Mouse (Mus musculus) mouse trophoblast stem cell (cell line): ENCODE data around the gene Lrrc18.

Experiments used
- in situ Hi-C, 2 experiments: fragments of 300-500 bp; cut with MseI, MboI; formaldehyde crosslinking; loops; 2 replicates in 1 of 2; 3 replicates in 1 of 2; pipeline ENCODE4 v1.15.1; 2025

The Lrrc18 gene

GRCm38 (mm10) chr14:32991082-32991481, at the start of gene Lrrc18:
TSS of gene Lrrc18 (plus strand) at chr14:32991382.
- in situ Hi-C loops, result no loop called here

GRCm38 (mm10) chr14:32947512-32947911, 43.7 kb upstream of the Lrrc18 start:
- in situ Hi-C loops, result no loop called here

- in situ Hi-C loops, result no loop called here
Observed at GRCm38 (mm10) chr14:32950312-32951301, 40.6 kb upstream of the Lrrc18 start.

- in situ Hi-C loops, result no loop called here
Observed at GRCm38 (mm10) chr14:32956486-32956885, 34.7 kb upstream of the Lrrc18 start.

DNA sequence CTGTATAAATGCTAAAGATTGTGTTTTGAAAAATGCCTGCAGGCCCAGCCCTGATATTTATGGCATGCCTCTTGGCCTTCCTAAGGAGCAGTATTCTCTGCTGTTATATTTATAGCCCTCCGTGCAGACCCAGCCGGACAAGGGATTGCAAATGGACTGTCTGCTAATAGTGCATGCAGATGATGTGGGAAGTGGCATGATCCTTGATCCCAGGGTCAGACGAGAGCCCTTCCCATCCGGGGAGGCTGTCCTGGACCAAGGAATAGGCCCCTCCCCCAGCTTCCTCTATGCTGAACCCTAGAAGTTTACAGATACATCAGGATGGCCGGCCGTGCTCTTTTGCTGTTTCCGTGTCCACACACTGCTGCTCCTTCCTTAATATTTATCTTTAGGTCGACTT, 32.5 kb upstream of the Lrrc18 start:
- in situ Hi-C loops, result no loop called here

DNA sequence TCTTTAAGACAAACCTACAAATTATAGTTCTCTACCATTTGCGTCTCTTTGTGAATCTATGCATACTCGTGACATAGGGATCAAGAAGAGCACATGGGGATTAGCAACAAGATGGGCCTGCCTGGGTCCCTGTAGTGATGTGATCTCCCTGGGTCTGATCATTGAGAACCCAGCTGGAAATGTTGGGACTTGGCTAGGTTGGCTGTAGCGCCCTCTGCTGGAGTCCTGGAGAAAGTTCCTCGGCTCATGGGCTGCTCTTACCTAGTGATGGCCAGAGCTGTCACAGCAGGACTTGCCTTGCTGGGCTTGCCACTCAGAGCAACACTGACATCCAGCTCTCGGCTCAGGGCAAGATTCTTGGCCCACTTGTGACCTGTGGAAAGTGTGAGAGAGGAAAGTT, 30.7 kb upstream of the Lrrc18 start:
- in situ Hi-C loops, result no loop called here

- in situ Hi-C loops, result no loop called here
Observed at GRCm38 (mm10) chr14:32964742-32965141, 26.4 kb upstream of the Lrrc18 start.

DNA sequence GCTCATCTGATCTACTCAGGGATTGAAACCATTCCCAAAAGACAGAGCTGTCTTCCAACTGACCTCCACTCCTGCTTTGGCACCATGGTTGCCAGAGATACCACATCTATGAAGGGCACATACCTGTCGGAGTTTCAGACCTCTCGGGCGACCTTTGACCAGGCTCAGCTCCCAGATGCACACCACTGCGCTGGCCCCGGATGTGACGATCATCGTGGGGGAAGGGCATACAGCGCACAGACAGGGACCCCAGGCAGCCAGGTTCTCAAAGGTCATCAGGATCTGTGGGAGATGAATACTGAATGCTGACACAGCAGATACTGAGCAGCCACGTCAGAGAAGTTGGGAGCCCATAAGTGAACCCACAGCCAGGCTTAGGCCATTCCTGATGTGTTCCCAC, 20.5 kb upstream of the Lrrc18 start:
- in situ Hi-C loops, result no loop called here

DNA sequence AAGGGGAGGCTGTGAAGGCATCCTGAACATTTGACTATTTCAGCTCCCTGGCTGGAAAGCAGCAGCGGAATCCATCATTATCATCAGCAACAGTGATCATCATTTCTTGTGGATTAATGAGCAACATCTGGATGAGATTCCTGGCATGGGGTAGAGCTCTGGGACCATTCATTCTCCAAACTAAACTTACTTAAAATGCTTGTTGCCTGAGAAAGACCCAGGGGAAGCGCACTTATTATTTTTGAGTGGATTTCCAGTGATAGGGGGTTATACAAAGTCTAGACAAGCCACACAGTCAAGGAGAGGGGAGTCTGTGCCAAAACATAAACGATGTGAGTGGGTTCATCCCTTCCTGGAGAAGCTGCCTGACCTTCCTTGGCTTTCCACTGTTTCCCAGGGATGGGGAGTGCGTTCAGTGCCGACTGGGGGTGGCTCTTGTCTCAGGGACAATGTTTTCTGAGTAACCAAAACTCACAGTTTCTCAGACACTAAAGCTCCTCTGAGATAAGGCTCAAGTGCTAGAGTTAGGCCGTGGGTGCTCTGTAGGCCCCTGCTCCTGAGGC, 6.9 kb upstream of the Lrrc18 start:
- in situ Hi-C loops, result no loop called here

DNA sequence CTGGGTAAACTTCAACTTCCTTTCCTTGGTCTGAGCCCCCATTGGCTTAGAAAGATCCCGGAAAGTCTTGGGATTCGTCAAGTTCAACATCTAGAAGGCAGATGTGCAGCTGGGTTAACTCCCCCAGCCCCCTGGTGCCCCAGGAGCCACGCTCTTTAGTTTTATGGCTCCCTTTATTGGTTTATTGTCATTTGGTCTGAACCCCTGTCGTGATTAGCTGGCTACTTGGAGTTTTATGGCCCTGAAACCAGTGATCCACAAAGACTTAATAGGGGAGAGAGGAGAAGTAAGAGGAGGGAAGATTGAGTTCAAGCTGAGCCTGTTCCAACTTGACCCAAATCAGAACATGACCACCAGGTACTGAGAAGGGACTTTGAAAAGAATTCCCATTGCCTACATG, 4.5 kb upstream of the Lrrc18 start:
- in situ Hi-C loops, result no loop called here

- in situ Hi-C loops, result no loop called here
Observed at GRCm38 (mm10) chr14:32994954-32995636, 3.9 kb downstream of the Lrrc18 start.

GRCm38 (mm10) chr14:32999511-32999910, 8.3 kb downstream of the Lrrc18 start:
- in situ Hi-C loops, result no loop called here

GRCm38 (mm10) chr14:33000112-33000979, 9.2 kb downstream of the Lrrc18 start:
- in situ Hi-C loops, result no loop called here

DNA sequence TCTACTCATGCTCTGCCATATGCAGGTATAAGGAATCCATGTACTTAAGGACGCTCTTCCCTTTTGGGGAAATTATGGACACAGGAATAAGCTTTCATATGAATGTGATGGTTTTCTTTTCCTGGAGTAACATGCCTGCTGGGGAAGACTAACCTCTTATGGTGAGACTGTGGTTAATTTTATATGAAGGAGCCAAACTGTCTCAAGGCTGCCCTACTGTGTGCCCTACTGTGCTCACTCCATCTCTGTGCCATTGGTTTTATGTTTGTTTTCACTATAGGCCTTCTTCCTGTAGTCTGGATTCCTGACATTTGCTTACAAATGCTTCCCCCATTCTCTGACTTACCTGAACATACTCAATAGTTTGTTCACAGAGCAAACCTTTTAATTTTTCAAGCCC, 13.9 kb downstream of the Lrrc18 start:
- in situ Hi-C loops, result no loop called here

GRCm38 (mm10) chr14:33007638-33008037, 16.5 kb downstream of the Lrrc18 start:
- in situ Hi-C loops, result no loop called here

DNA sequence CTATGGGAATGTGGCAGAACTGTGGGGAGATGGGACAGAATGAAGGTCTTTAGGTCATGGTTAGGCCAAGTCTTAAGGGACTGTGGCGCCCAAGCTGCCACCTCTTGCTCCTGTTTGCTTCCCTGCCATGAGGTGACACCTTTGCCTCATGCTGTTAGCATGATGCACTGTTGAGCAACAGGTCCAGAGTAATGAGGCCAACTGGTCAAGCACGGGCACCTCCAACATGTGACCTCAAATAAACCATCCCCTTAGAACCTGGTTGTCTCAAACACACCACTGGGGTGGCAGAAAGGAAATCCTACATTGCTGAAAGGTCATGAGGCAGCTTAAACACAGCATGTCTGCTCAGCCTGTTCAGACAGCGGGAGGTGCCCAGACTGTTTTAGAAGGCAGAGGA, 27.9 kb downstream of the Lrrc18 start:
- in situ Hi-C loops, result no loop called here

GRCm38 (mm10) chr14:33019606-33020005, 28.4 kb downstream of the Lrrc18 start:
- in situ Hi-C loops, result no loop called here

GRCm38 (mm10) chr14:33030849-33031248, 39.7 kb downstream of the Lrrc18 start:
- in situ Hi-C loops, result no loop called here

DNA sequence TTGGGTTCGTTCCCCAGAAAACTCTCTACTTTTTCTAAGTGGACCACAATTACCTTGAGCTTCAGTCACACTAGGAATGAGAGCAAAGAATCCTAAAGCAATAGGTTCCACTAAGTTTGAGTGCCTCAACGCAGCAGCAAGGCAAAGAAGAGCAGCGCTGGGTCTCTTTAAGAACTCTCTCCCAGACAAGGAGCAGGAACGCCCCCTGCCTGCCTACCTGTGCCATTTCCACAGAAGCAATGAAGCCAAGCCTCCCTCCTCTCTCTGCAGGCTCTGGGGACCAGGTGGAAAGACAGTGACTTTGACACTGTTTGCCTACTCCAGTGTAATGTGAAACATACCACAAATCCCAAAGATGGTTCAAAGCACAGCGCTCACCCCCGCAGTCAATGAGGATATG, 42.2 kb downstream of the Lrrc18 start:
- in situ Hi-C loops, result no loop called here

DNA sequence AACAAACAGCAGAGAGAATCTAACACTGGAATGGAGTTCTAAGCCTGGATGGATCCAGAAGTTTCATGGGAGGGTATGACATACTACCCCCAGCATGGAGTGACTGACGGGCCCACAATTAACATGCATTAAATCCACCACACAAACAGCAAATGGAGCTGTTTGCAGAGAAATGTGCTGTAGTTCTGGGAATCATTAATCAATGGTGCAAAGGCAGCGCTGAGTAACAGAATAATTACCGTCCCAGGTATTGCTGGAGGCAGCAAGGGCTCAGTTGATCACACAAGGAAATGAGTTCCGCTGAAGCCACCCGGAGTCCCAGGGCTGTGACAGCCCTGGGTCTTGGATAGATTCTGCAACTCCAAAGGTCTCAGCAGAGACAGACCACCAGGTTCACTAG, 44.2 kb downstream of the Lrrc18 start:
- in situ Hi-C loops, result no loop called here

GRCm38 (mm10) chr14:33036811-33037210, 45.6 kb downstream of the Lrrc18 start:
- in situ Hi-C loops, result no loop called here

DNA sequence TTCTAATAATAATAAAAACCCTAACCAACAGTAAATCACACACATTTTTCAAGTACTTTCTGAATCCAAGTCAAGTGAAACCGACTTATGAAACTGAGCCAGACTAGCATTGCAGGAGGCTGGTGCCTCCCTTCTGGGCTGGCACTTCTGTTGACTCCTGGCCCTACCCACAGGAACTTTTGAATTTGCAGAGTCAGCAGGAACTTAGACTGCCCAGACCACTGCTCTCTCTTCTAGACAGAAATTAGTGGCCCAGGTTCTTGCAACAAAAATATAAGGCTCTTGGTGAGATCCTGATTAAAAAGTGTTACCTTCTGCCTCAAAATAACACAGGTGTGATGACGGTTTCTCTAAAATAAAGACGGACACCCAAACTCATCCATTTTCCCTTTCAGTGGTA, 54.0 kb downstream of the Lrrc18 start:
- in situ Hi-C loops, result no loop called here
